Mouse (Mus musculus) stomach, postnatal 0 days (tissue): ENCODE data around the gene Chn2.

Source experiments
- CTCF ChIP-seq: IDR thresholded peaks from 2 replicates; pipeline ENCODE4 v1.5.1; 2016; ENCODE audit warnings: antibody characterized with exemption, low read depth, mild to moderate bottlenecking, moderate library complexity
- EP300 ChIP-seq: optimal IDR thresholded peaks from 2 replicates; pipeline ENCODE3; 2016; ENCODE audit warnings: antibody characterized with exemption

GRCm38 (mm10) chr6:54126225-54126992, 87.1 kb downstream of the Chn2 start:
- TF ChIP-seq CTCF = no peak
- TF ChIP-seq EP300 = no peak
